ENCODE assay signal across 8 mouse cellular contexts in genomic region chr2:32404663-32405062, GRCm38 (mm10). TPM values are rescaled to one million over a fixed set of nuclear protein-coding genes. Genes with fewer than 3 reads are reported as not detected.
A peak's percentile ranks its signal among the peaks of the same experiment; 100 is the strongest.
DNase-seq lines count a peak whose midpoint lies in the region; ATAC-seq and TF ChIP-seq lines count a peak whose summit lies in the region.

No protein-coding gene starts in this region.

- 12% methylated on average over 2 of the region's 2 CpGs for WGBS in intestine, embryonic 15.5 days
- 17% methylated on average over 2 of the region's 2 CpGs for WGBS in limb, embryonic 10.5 days

- DNase-seq in 3134 (ENCODE audit: extremely low read depth, insufficient read length, low spot score) = peak; percentile 44
- DNase-seq in adrenal gland, adult (ENCODE audit: inconsistent age in 2 of 2, low spot score in 1 of 2) = peak; percentile 92 to 98
- peak; percentile 89 to 93 for DNase-seq in gastrocnemius, adult 8-10 months (ENCODE audit: low spot score in 2 of 2)
- DNase-seq in limb, embryonic 10.5 days (ENCODE audit: low spot score) = peak; percentile 97
- peak; percentile 86 to 94 for DNase-seq in spleen, postnatal 14 days (ENCODE audit: low spot score in 2 of 2)

- TF ChIP-seq POLR2A in cortical plate, adult 2 months (IDR thresholded peaks at IDR 0.05; ENCODE audit: extremely low read depth, insufficient read depth, low read length) = no peak

- ATAC-seq in intestine, embryonic 15.5 days = 0 out of 2 replicates have a peak, but pooled peaks have one; percentile 18
- ATAC-seq in monocyte, adult 5-6 weeks (replicated peaks; ENCODE audit: insufficient number of reproducible peaks, low FRiP score, low TSS enrichment, poor library complexity, severe bottlenecking) = peak; percentile 88

- no peaks in the 10 kb centered on the region for H3K27me3 ChIP-seq in intestine, embryonic 15.5 days (replicated peaks)
- H3K27me3 ChIP-seq in limb, embryonic 10.5 days (ENCODE audit: low read depth, poor library complexity, severe bottlenecking) = no peaks in the 10 kb centered on the region

- no peak overlapping the region for H3K4me2 ChIP-seq in intestine, embryonic 15.5 days (replicated peaks)

- no peaks in the 10 kb centered on the region for H3K4me1 ChIP-seq in cortical plate, adult 2 months (ENCODE audit: control insufficient read depth, insufficient read depth, low read length)
- peaks cover 9% of the 10 kb centered on the region; the same call in 1 of the 2 replicates for H3K4me1 ChIP-seq in intestine, embryonic 15.5 days (replicated peaks)
- peaks cover 14% of the 10 kb centered on the region for H3K4me1 ChIP-seq in limb, embryonic 10.5 days

- no peak overlapping the region for H3K27ac ChIP-seq in cortical plate, adult 2 months (ENCODE audit: insufficient read depth, low read length)
- no peak overlapping the region for H3K27ac ChIP-seq in intestine, embryonic 15.5 days
- H3K27ac ChIP-seq in limb, embryonic 10.5 days = peak overlapping the region; percentile 2; the same call in 1 of the 2 replicates

- no peaks in the 10 kb centered on the region for H3K9me3 ChIP-seq in intestine, embryonic 15.5 days
- no peaks in the 10 kb centered on the region for H3K9me3 ChIP-seq in limb, embryonic 10.5 days (replicated peaks)

- peaks cover 20% of the 10 kb centered on the region for H3K36me3 ChIP-seq in intestine, embryonic 15.5 days
- H3K36me3 ChIP-seq in limb, embryonic 10.5 days = peaks cover 39% of the 10 kb centered on the region

- no peak overlapping the region for H3K4me3 ChIP-seq in cortical plate, adult 2 months (ENCODE audit: insufficient read depth, low read length)
- H3K4me3 ChIP-seq in intestine, embryonic 15.5 days (replicated peaks) = no peak overlapping the region
- H3K4me3 ChIP-seq in limb, embryonic 10.5 days = no peak overlapping the region

- TF ChIP-seq CTCF in cortical plate, adult 2 months (IDR thresholded peaks at IDR 0.05; ENCODE audit: extremely low read depth, insufficient read depth, low read length) = peak; percentile 100

- no peak overlapping the region for H3K9ac ChIP-seq in intestine, embryonic 15.5 days

RNA-seq across cellular contexts. Expression of gene Ptges2, which starts 9.0 kb away (rescaled TPM):
- 57.9 and 63.4 TPM in 2 replicates for polyA plus RNA-seq in cortical plate, adult 2 months (2012; rRNA removed)
- 10 to 100 TPM; 33.8 to 40.1 (median 36.1) TPM for total RNA-seq in gastrocnemius, adult 8-10 months (2022)
- 43.5 and 48.2 TPM in 2 replicates for polyA plus RNA-seq in intestine, embryonic 15.5 days (2015; fragmentation: Nextera tagmentation; extraction: Ambion mirVana)
- polyA plus RNA-seq in limb, embryonic 10.5 days (2016; fragmentation: Nextera tagmentation; extraction: Ambion mirVana) = 32.7 and 37.0 TPM in 2 replicates
- 2.2 to 7.0 TPM (median 3.6 TPM) in 3 replicates for total RNA-seq in monocyte, adult 5-6 weeks (2017)

RNA-seq across cellular contexts. Expression of gene Lcn2, which starts 16.6 kb away (rescaled TPM):
- 0.25 and 0.58 TPM in 2 replicates for polyA plus RNA-seq in cortical plate, adult 2 months (2012; rRNA removed)
- total RNA-seq in gastrocnemius, adult 8-10 months (2022) = 1 to 10 TPM in 1 of 4 experiments, under 1 TPM in 1, not detected in 2; 0.65 to 1.9 TPM
- 1.8 and 4.7 TPM in 2 replicates for polyA plus RNA-seq in intestine, embryonic 15.5 days (2015; fragmentation: Nextera tagmentation; extraction: Ambion mirVana)
- polyA plus RNA-seq in limb, embryonic 10.5 days (2016; fragmentation: Nextera tagmentation; extraction: Ambion mirVana) = not detected in 2 replicates
- total RNA-seq in monocyte, adult 5-6 weeks (2017) = 1.6 TPM in 1 of 3 replicates, not detected in the others

RNA-seq across cellular contexts. Expression of gene 1110008P14Rik, which starts 22.9 kb away (rescaled TPM):
- 931 and 1,007 TPM in 2 replicates for polyA plus RNA-seq in cortical plate, adult 2 months (2012; rRNA removed)
- total RNA-seq in gastrocnemius, adult 8-10 months (2022) = 10 to 100 TPM; 40.1 to 46.1 (median 42.3) TPM
- 38.6 and 42.5 TPM in 2 replicates for polyA plus RNA-seq in intestine, embryonic 15.5 days (2015; fragmentation: Nextera tagmentation; extraction: Ambion mirVana)
- 36.3 and 37.0 TPM in 2 replicates for polyA plus RNA-seq in limb, embryonic 10.5 days (2016; fragmentation: Nextera tagmentation; extraction: Ambion mirVana)
- 9.7 to 24.0 TPM (median 21.3 TPM) in 3 replicates for total RNA-seq in monocyte, adult 5-6 weeks (2017)

RNA-seq across cellular contexts. Expression of gene Naif1, which starts 45.6 kb away (rescaled TPM):
- 3.2 and 3.4 TPM in 2 replicates for polyA plus RNA-seq in cortical plate, adult 2 months (2012; rRNA removed)
- total RNA-seq in gastrocnemius, adult 8-10 months (2022) = 1 to 10 TPM; 2.1 to 2.7 (median 2.3) TPM
- 4.7 and 5.0 TPM in 2 replicates for polyA plus RNA-seq in intestine, embryonic 15.5 days (2015; fragmentation: Nextera tagmentation; extraction: Ambion mirVana)
- polyA plus RNA-seq in limb, embryonic 10.5 days (2016; fragmentation: Nextera tagmentation; extraction: Ambion mirVana) = 5.9 and 7.3 TPM in 2 replicates
- total RNA-seq in monocyte, adult 5-6 weeks (2017) = 4.4 to 6.9 TPM (median 6.5 TPM) in 3 replicates

RNA-seq across cellular contexts. Expression of gene Slc25a25, which starts 46.6 kb away (rescaled TPM):
- polyA plus RNA-seq in cortical plate, adult 2 months (2012; rRNA removed) = 44.7 and 49.1 TPM in 2 replicates
- 100 to 1,000 TPM in 1 of 4 experiments, 10 to 100 TPM in 3; 48.5 to 113 (median 60.4) TPM for total RNA-seq in gastrocnemius, adult 8-10 months (2022)
- polyA plus RNA-seq in intestine, embryonic 15.5 days (2015; fragmentation: Nextera tagmentation; extraction: Ambion mirVana) = 20.0 and 20.1 TPM in 2 replicates
- polyA plus RNA-seq in limb, embryonic 10.5 days (2016; fragmentation: Nextera tagmentation; extraction: Ambion mirVana) = 30.8 and 33.0 TPM in 2 replicates
- total RNA-seq in monocyte, adult 5-6 weeks (2017) = 27.4 to 47.7 TPM (median 28.0 TPM) in 3 replicates

Comparison
In these comparisons a context has a peak if more than half of its experiments do, and no peak if none do; other contexts are left out.
1. DNase-seq: peak in every context shown above with its lines; median percentile 97 in limb, embryonic 10.5 days; 95 in adrenal gland, adult; 91 in gastrocnemius, adult 8-10 months; 90 in spleen, postnatal 14 days; 44 in 3134.
2. RNA of gene 1110008P14Rik, which starts 22.9 kb away (polyA plus RNA-seq): 931 to 1,007 TPM in cortical plate, adult 2 months; 38.6 to 42.5 TPM in intestine, embryonic 15.5 days and 36.3 to 37.0 TPM in limb, embryonic 10.5 days; every median in the first group is over 10 times any median in the second.